Mouse (Mus musculus): ENCODE results near the gene Syt17. TPM values are rescaled to one million over a fixed set of nuclear protein-coding genes. Genes with fewer than 3 reads are reported as not detected.

The Syt17 gene
- polyA plus RNA-seq, 1 experiment = 55.1 TPM

- H3K4me3 ChIP-seq (ENCODE audit: insufficient read depth, low read length) = no peak overlapping the region
- H3K4me1 ChIP-seq (ENCODE audit: control insufficient read depth, insufficient read depth, low read length) = no peaks in the 10 kb centered on the region
- no peak for TF ChIP-seq CTCF (IDR thresholded peaks at IDR 0.05; ENCODE audit: extremely low read depth, insufficient read depth, low read length)
- TF ChIP-seq POLR2A (IDR thresholded peaks at IDR 0.05; ENCODE audit: extremely low read depth, insufficient read depth, low read length) = no peak
- no peak overlapping the region for H3K27ac ChIP-seq (ENCODE audit: insufficient read depth, low read length)
These were observed 102.6 kb downstream of the Syt17 start for GRCm38 (mm10) chr7:118345396-118345795.

GRCm38 (mm10) chr7:118344701-118345100 is 103.3 kb downstream of the Syt17 start:
- H3K27ac ChIP-seq (ENCODE audit: insufficient read depth, low read length) = no peak overlapping the region
- H3K4me1 ChIP-seq (ENCODE audit: control insufficient read depth, insufficient read depth, low read length) = no peaks in the 10 kb centered on the region
- TF ChIP-seq CTCF (IDR thresholded peaks at IDR 0.05; ENCODE audit: extremely low read depth, insufficient read depth, low read length) (no peak), POLR2A (IDR thresholded peaks at IDR 0.05; ENCODE audit: extremely low read depth, insufficient read depth, low read length) (no peak)
- H3K4me3 ChIP-seq (ENCODE audit: insufficient read depth, low read length) = no peak overlapping the region

Other genes with a start within 250 kb of the Syt17 start
- gene Smg1, start 204.6 kb downstream of the Syt17 start, polyA plus RNA-seq (2012; rRNA removed) = 54.6 and 59.8 TPM in 2 replicates
- gene Itpripl2, start 43.8 kb upstream of the Syt17 start, polyA plus RNA-seq (2012; rRNA removed) = 2.6 and 2.7 TPM in 2 replicates
- 54.5 and 55.7 TPM in 2 replicates for gene Coq7, start 85.1 kb upstream of the Syt17 start, polyA plus RNA-seq (2012; rRNA removed)
- 12.9 and 14.1 TPM in 2 replicates for gene Tmc7, start 136.5 kb upstream of the Syt17 start, polyA plus RNA-seq (2012; rRNA removed)
- 0.15 and 0.19 TPM in 2 replicates for gene Tmc5, start 149.1 kb upstream of the Syt17 start, polyA plus RNA-seq (2012; rRNA removed)

All from cortical plate, adult 2 months (tissue).